Mouse (Mus musculus) forebrain, embryonic 12.5 days (tissue): ENCODE data around the gene Olig2. TPM values are rescaled to one million over a fixed set of nuclear protein-coding genes. Genes with fewer than 3 reads are reported as not detected.
A peak's percentile ranks its signal among the peaks of the same experiment; 100 is the strongest.

Source experiments
- ATAC-seq: fragments of 200-750 bp; cut with Nextera tagmentation; 2 replicates; pipeline ENCODE4 v1.8.0; 2017; ENCODE audit warnings: moderate TSS enrichment; ENCODE audit not compliant: low FRiP score
- H3K27ac ChIP-seq: fragments of 300-500 bp; sonication (generic); 2 replicates; pipeline ENCODE4 v1.5.1; 2016; ENCODE audit warnings: mild to moderate bottlenecking
- H3K27me3 ChIP-seq: fragments of 300-500 bp; sonication (generic); 2 replicates; pipeline ENCODE4 v1.6.1; 2016; ENCODE audit warnings: mild to moderate bottlenecking
- H3K36me3 ChIP-seq: fragments of 300-500 bp; sonication (generic); replicated peaks from 2 replicates; pipeline ENCODE4 v1.6.1; 2016; ENCODE audit warnings: mild to moderate bottlenecking
- H3K4me1 ChIP-seq: fragments of 300-500 bp; sonication (generic); 2 replicates; pipeline ENCODE4 v1.6.1; 2016
- H3K4me2 ChIP-seq: fragments of 300-500 bp; sonication (generic); 2 replicates; pipeline ENCODE4 v1.6.1; 2016; ENCODE audit warnings: mild to moderate bottlenecking, moderate library complexity
- H3K4me3 ChIP-seq: fragments of 300-500 bp; sonication (generic); replicated peaks from 2 replicates; pipeline ENCODE4 v1.5.1; 2016; ENCODE audit warnings: mild to moderate bottlenecking
- H3K9ac ChIP-seq: fragments of 300-500 bp; sonication (generic); 2 replicates; pipeline ENCODE4 v1.6.1; 2016; ENCODE audit warnings: mild to moderate bottlenecking
- H3K9me3 ChIP-seq: fragments of 300-500 bp; sonication (generic); 2 replicates; pipeline ENCODE4 v1.6.1; 2016
- WGBS: fragments of 180-500 bp; shearing (Covaris S2); methylation state at CpG from one replicate; pipeline ENCODE4 v1.1.7; 2016; 5-methylcytosine and 5-hydroxymethylcytosine counted together
- polyA plus RNA-seq: library from polyadenylated mRNA; unstranded; fragments of >200 nt; fragmentation: Nextera tagmentation; extraction: Ambion mirVana; gene quantifications from 2 replicates; pipeline ENCODE4 v1.2.1, GENCODE M21; 2016

The Olig2 gene
- polyA plus RNA-seq, 1 experiment from 2014 or later = 20.8 TPM

DNA sequence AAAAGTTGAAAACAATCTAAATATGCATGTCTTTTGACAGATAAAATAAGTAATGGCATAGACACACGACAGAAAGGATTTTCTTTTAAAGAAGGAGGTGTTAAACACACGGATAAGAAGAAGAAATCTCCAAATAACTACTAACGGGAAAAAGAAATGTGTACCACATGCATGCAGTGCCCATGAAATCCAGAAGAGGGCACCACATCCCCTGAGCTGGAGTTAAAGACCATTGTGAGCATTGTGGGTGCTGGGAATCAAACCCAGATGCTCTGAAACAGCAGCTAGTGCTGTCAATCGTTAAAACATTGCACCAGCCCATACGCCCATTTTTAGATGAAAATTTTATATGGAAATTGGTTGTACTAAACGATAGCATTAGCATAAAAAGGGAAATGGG is 7.3 kb upstream of the Olig2 start:
- no peak overlapping the region for H3K9ac ChIP-seq
- 84% methylated on average over 6 of the region's 6 CpGs for WGBS

DNA sequence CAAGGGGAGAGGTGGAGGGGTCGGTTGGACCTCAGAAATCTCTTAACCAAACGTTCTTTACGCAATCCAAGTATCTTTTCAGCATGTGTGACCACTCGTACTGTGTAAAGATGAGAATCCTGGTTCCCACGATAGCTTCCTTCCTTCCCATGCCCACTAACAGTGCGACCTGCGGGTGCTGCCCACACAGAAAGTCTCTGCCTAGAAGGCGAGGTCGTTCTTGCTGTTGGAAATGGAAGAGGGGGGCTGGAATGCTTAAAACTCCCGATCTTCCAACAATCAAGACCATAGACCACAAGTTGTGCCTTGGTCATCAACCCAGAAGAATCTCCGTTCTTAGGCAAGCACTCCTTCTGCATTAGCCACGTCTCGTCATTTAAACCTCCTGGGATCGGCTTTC is 6.0 kb upstream of the Olig2 start:
- peaks cover 39% of the 10 kb centered on the region for H3K4me1 ChIP-seq
- ATAC-seq = no peak
- no peak overlapping the region for H3K9ac ChIP-seq
- 13% methylated on average over 14 of the region's 14 CpGs for WGBS
- no peak overlapping the region for H3K4me2 ChIP-seq
- H3K27me3 ChIP-seq = peaks cover 93% of the 10 kb centered on the region
- no peak overlapping the region for H3K4me3 ChIP-seq
- H3K27ac ChIP-seq = no peak overlapping the region
- H3K9me3 ChIP-seq = 0 out of 2 replicates have a peak, but pooled peaks cover 5% of the 10 kb centered on the region
- H3K36me3 ChIP-seq = no peaks in the 10 kb centered on the region

More for the DNA sequence above, 7.3 kb upstream of the Olig2 start:
- Histone ChIP-seq H3K27me3 (peaks cover 93% of the 10 kb centered on the region), H3K9me3 (0 out of 2 replicates have a peak, but pooled peaks cover 5% of the 10 kb centered on the region), H3K4me1 (peaks cover 29% of the 10 kb centered on the region), H3K36me3 (no peaks in the 10 kb centered on the region), H3K4me2 (no peak overlapping the region), H3K4me3 (no peak overlapping the region), H3K27ac (no peak overlapping the region)
- no peak for ATAC-seq

DNA sequence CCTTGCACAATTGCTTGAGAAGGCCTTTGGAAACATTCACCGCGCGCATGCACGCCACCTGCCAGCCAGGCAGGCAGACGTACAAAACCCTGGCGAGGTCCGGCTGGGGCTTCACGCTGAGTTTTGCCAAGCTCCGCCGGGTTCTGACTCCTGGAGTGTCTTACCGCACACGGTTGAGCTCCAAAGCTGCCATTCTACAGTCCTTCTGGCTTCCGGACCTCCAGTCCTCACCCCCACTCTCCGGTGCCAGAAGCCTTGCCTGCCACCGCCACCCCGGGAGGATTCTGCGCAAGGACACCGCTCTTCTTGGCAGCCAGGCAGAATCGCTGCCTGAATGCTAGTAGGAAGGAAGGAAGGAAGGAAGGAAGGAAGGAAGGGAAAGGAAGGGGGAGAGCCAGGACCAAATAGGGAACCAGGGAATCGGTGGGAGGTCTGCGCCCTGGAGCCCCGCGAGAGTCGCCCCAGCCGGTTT is 3.0 kb upstream of the Olig2 start:
- peaks cover 98% of the 10 kb centered on the region for H3K27me3 ChIP-seq
- H3K4me2 ChIP-seq = peak overlapping the region; percentile 65
- 0 out of 2 replicates have a peak, but pooled peaks cover 5% of the 10 kb centered on the region for H3K9me3 ChIP-seq
- H3K9ac ChIP-seq = peak overlapping the region; percentile 48
- WGBS = under 1% methylated on average over 25 of the region's 25 CpGs
- peaks cover 64% of the 10 kb centered on the region for H3K4me1 ChIP-seq
- H3K36me3 ChIP-seq = 0 out of 2 replicates have a peak, but pooled peaks cover 6% of the 10 kb centered on the region
- H3K4me3 ChIP-seq = peak overlapping the region; percentile 36
- no peak for ATAC-seq
- peak overlapping the region; percentile 77 for H3K27ac ChIP-seq

DNA sequence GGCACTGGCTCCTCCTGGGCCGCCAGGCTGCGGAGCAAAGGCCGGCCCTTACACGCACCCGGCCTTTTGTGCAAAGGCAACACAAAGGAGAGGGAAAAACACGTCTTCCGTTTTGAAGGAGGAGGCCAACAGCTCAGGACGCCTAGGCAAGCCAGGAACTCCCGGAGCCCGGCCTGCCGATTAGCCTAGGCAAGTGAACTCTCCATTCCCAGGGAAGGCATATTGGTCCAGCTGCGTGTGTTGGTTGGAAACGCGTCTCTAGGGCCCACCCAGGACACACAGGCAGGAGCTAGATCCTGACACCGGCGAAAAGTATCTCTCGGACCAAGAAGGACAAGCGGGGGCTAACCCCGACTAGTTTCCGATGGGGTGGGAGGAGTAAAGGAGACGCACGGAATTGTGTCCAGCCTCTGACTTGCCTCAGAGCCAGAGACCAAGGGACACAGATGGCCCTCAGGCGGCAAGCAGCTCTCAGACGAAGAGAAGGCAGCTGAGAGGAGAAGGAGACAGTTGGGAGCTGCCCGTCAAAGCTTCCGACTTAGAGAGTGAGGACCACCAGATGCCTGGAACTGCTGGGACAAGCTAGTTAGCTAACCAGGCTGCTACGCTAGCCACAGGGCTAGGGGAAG is 2.5 kb upstream of the Olig2 start:
- ATAC-seq = no peak
- Histone ChIP-seq H3K36me3 (0 out of 2 replicates have a peak, but pooled peaks cover 7% of the 10 kb centered on the region), H3K27ac (peak overlapping the region; percentile 77), H3K4me2 (peak overlapping the region; percentile 65), H3K9ac (peak overlapping the region; percentile 48; the same call in 1 of the 2 replicates), H3K27me3 (peaks cover 99% of the 10 kb centered on the region), H3K9me3 (0 out of 2 replicates have a peak, but pooled peaks cover 5% of the 10 kb centered on the region), H3K4me3 (peak overlapping the region; percentile 36), H3K4me1 (peaks cover 65% of the 10 kb centered on the region)
- WGBS = under 1% methylated on average over 27 of the region's 27 CpGs

DNA sequence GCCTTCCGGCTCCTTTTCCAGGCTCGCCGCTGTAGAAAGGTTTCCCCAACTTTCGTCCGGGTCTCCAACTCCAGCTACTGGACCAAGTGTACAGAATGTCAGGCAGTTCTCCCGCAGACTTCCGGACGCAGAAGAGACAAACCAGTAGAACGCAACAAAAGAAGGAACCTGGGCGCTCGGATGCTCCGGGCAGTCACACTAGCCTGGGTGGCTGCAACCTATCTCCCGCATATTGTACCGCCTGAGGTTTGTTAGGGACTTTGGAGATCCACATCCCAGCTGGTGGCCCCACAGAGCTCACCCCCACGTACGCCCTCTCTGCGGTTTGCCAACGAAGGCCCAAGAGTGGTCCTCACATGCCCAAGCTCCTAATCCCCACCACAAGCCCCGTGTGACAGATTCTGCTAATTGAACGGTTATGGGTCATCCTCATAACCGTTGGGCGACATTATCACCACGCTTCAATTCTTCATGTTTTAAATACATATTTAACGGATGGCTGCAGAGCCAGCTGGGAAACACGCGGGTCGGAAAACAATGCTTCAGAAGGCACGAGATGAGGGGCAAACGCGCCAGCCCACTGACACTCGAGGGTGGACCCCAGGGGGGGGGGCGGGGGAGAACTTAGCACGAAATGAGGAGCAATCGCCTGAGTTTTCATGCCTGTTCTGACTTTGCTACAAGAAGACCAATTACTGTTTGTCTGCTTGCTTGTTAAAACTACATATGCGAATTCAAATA is 1.8 kb upstream of the Olig2 start:
- peak overlapping the region; percentile 48; the same call in 1 of the 2 replicates for H3K9ac ChIP-seq
- 0 out of 2 replicates have a peak, but pooled peaks cover 7% of the 10 kb centered on the region for H3K36me3 ChIP-seq
- peak overlapping the region; percentile 77 for H3K27ac ChIP-seq
- under 1% methylated on average over 34 of the region's 35 CpGs for WGBS
- no peaks in the 10 kb centered on the region for H3K9me3 ChIP-seq
- H3K4me2 ChIP-seq = peak overlapping the region; percentile 65
- H3K27me3 ChIP-seq = peaks cover 99% of the 10 kb centered on the region
- H3K4me1 ChIP-seq = peaks cover 65% of the 10 kb centered on the region
- no peak for ATAC-seq
- H3K4me3 ChIP-seq = peak overlapping the region; percentile 36

DNA sequence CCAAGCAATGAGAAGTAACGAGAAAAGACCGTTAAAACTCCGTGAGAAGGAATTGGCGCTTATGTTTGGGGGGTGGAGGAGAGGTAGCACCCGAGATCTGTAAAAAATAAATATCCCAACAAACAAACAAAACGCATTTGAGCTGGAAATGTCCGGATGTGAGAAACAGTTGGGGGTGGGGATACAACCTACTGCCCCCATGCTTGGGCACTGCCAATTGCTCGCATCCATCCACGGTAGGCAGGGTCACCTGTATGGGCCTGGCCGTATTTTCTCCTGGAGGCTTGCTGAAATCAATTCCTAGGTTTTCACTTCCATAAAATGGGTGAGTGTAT is 1.2 kb upstream of the Olig2 start:
- Histone ChIP-seq H3K4me1 (peaks cover 68% of the 10 kb centered on the region), H3K27ac (no peak overlapping the region), H3K9ac (no peak overlapping the region; the same call in 1 of the 2 replicates), H3K27me3 (peaks cover 97% of the 10 kb centered on the region), H3K4me2 (peak overlapping the region; percentile 65), H3K36me3 (0 out of 2 replicates have a peak, but pooled peaks cover 7% of the 10 kb centered on the region), H3K4me3 (peak overlapping the region; percentile 36), H3K9me3 (no peaks in the 10 kb centered on the region)
- ATAC-seq = no peak
- 7% methylated on average over 10 of the region's 10 CpGs for WGBS

DNA sequence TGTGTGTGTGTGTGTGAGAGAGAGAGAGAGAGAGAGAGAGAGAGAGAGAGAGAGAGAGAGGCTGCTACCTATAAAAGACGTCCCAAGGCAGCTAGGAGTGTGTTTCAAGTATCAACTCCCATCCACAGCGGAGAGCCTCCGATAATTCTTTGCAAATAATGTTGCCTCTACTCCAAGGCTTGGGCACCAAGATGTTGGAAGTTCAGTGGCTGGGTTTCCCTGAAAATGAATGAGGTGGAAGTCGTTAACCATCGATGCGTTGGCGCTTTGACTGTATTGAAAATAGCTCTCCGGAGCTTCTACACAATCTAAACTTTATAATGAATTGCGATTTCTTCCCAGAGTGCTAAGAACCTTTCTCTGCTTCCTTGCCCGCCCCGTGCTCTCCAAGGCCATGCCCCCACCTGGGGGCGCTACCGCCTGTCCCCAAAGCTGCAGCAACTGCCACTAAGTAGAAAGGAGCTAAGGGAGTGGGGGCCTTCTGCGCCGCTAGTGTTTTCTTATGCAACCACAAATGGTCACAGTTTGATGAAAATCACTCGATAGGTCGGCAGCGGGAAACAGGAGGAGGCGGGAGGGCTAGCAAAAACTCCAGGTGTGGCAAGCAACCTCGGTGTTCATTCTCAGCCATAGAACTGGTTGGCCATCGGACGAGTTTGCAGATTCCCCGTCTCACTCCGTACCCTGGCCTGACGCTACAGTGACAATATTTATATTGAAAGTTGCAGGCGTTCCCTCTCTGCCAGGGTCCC is 600 bp upstream of the Olig2 start:
- peak overlapping the region; percentile 65 for H3K4me2 ChIP-seq
- H3K36me3 ChIP-seq = 0 out of 2 replicates have a peak, but pooled peaks cover 7% of the 10 kb centered on the region
- H3K9me3 ChIP-seq = no peaks in the 10 kb centered on the region
- peak overlapping the region; percentile 60 for H3K27ac ChIP-seq
- no peak for ATAC-seq
- peak overlapping the region; percentile 58 for H3K4me3 ChIP-seq
- peaks cover 73% of the 10 kb centered on the region for H3K4me1 ChIP-seq
- WGBS = under 1% methylated on average over 26 of the region's 26 CpGs
- peak overlapping the region; percentile 74; the same call in 1 of the 2 replicates for H3K9ac ChIP-seq
- H3K27me3 ChIP-seq = peaks cover 97% of the 10 kb centered on the region

DNA sequence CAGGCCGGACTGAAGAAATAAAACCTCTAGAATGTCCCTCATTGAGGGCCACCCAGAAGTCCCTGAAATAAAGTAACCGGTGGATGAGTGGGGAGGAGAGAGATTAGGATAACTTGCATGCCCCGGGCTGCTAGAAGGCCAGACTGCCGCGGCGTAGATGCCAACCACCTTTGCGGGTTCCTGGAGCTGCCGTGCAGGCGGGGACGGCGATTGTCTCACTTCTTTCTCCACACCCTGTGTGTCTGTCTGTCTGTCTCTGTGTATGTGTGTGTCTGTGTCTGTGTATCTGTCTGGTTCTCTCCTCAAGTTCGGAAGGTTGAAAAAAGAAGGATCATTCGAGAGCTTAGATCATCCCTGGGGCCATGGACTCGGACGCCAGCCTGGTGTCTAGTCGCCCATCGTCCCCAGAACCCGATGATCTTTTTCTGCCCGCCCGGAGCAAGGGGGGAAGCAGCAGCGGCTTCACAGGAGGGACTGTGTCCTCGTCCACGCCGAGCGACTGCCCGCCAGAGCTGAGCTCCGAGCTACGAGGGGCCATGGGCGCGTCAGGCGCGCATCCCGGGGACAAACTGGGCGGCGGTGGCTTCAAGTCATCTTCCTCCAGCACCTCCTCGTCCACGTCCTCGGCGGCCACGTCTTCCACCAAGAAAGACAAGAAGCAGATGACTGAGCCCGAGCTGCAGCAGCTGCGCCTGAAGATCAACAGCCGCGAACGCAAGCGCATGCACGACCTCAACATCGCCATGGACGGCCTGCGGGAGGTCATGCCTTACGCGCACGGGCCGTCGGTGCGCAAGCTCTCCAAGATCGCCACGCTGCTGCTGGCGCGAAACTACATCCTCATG is 1.0 kb downstream of the Olig2 start:
- Histone ChIP-seq H3K4me3 (peak overlapping the region; percentile 58), H3K4me1 (peaks cover 68% of the 10 kb centered on the region), H3K9me3 (no peaks in the 10 kb centered on the region), H3K27me3 (peaks cover 97% of the 10 kb centered on the region), H3K9ac (peak overlapping the region; percentile 74), H3K36me3 (0 out of 2 replicates have a peak, but pooled peaks cover 7% of the 10 kb centered on the region), H3K27ac (peak overlapping the region; percentile 54), H3K4me2 (peak overlapping the region; percentile 65)
- WGBS = under 1% methylated on average over 60 of the region's 60 CpGs
- ATAC-seq = no peak

DNA sequence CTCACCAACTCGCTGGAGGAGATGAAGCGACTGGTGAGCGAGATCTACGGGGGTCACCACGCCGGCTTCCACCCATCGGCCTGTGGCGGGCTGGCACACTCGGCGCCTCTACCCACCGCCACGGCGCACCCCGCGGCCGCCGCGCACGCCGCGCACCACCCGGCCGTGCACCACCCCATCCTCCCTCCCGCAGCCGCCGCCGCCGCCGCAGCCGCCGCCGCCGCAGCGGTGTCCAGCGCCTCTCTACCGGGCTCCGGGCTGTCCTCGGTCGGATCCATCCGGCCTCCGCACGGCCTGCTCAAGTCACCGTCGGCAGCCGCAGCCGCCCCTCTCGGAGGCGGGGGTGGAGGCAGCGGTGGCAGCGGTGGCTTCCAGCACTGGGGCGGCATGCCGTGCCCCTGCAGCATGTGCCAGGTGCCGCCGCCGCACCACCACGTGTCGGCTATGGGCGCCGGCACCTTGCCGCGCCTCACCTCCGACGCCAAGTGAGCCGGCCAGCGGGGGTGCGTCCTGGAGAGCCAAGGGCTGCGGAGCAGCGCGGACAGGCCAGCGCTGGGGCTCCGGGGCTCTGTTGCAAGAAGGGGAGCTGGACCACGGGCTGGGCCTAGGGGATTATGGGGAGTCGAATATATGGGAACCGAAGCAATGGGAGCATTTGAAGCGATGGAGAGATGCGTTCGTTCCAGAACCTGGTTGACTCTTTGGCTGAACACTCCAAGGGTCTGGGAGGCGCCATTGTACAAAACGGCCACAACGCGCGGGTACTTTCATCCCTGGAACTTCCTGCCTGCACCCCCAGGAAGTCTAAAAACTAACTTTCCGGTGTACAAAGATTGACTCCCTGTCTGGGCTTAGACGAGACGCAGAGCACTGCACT is 1.9 kb downstream of the Olig2 start:
- Histone ChIP-seq H3K4me1 (peaks cover 66% of the 10 kb centered on the region), H3K4me2 (peak overlapping the region; percentile 65), H3K27me3 (peaks cover 97% of the 10 kb centered on the region), H3K9ac (peak overlapping the region; percentile 74), H3K27ac (peak overlapping the region; percentile 21), H3K4me3 (peak overlapping the region; percentile 58), H3K9me3 (no peaks in the 10 kb centered on the region), H3K36me3 (0 out of 2 replicates have a peak, but pooled peaks cover 7% of the 10 kb centered on the region)
- WGBS = under 1% methylated on average over 71 of the region's 85 CpGs
- no peak for ATAC-seq

DNA sequence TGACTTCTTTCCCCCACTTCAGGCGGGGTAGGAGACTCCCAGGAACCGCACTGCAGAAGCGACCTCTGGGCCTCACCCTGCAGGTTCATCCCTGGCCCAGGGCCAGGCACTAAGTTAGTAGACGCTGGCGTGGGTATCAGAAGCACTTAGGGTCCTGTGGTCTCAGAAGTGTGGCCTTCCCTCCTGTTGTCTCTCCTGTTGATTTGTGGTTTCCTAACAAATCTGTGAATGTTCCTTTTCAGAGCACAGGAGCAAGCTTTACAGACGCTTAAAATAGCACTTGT is 2.4 kb downstream of the Olig2 start:
- ATAC-seq = no peak
- 0 out of 2 replicates have a peak, but pooled peaks cover 7% of the 10 kb centered on the region for H3K36me3 ChIP-seq
- H3K27me3 ChIP-seq = peaks cover 97% of the 10 kb centered on the region
- 3% methylated on average over 6 of the region's 6 CpGs for WGBS
- H3K9me3 ChIP-seq = no peaks in the 10 kb centered on the region
- peak overlapping the region; percentile 74 for H3K9ac ChIP-seq
- H3K4me2 ChIP-seq = peak overlapping the region; percentile 65
- H3K4me1 ChIP-seq = peaks cover 66% of the 10 kb centered on the region
- H3K27ac ChIP-seq = no peak overlapping the region
- H3K4me3 ChIP-seq = peak overlapping the region; percentile 58
